Mouse (Mus musculus) CH12.LX (cell line): ENCODE measurements at regions not wholly inside any gene's neighbourhood (a gene's known extent, or its start where the extent isn't known, plus 50 kb on each side); places are given as distances from the start of the nearest gene placed in this dataset.

Experiments
- DNase-seq: peaks from one replicate; pipeline ENCODE4 v3.0.0-alpha.2; 2013; ENCODE audit errors: extremely low read depth
- H3K27ac ChIP-seq: 2 replicates; pipeline ENCODE4 v1.5.1; 2012; ENCODE audit warnings: low read depth, mild to moderate bottlenecking, control low read depth, moderate library complexity; ENCODE audit not compliant: insufficient read depth
- H3K27me3 ChIP-seq: replicated peaks from 2 replicates; pipeline ENCODE3; 2012; ENCODE audit warnings: inconsistent platforms
- H3K36me3 ChIP-seq, 2 experiments: replicated peaks in 1 of 2; 2 replicates each; pipeline versions ENCODE3 to v1.6.1; 2012; ENCODE audit warnings: inconsistent platforms in 1 of 2, low read length in 1 of 2, mild to moderate bottlenecking in 1 of 2, mixed read lengths in 1 of 2, moderate library complexity in 1 of 2; ENCODE audit not compliant: control insufficient read depth in 1 of 2, insufficient read depth in 1 of 2
- H3K4me1 ChIP-seq, 2 experiments: 2 replicates each; pipeline ENCODE4 v1.6.1; 2012; ENCODE audit warnings: inconsistent platforms in 1 of 2, moderate library complexity in 1 of 2; ENCODE audit not compliant: insufficient read depth in 2 of 2, control insufficient read depth in 1 of 2
- H3K4me2 ChIP-seq: 2 replicates; pipeline ENCODE4 v1.6.1; 2012; ENCODE audit warnings: low read depth, mild to moderate bottlenecking, control low read depth; ENCODE audit not compliant: poor library complexity, insufficient read depth, severe bottlenecking
- H3K4me3 ChIP-seq, 3 experiments: fragments of 150-350 bp in 1 of 3; sonication (generic) in 1 of 3; replicated peaks in 1 of 3; 2 replicates each; pipeline versions ENCODE3 to v1.5.1; 2011 to 2012; ENCODE audit warnings: low read depth in 2 of 3, low read length in 2 of 3, mild to moderate bottlenecking in 2 of 3, moderate library complexity in 2 of 3, control low read depth in 1 of 3, improper control_type of control experiment in 1 of 3, inconsistent platforms in 1 of 3, mixed read lengths in 1 of 3; ENCODE audit not compliant: poor library complexity in 1 of 3
- H3K79me2 ChIP-seq: replicated peaks from 2 replicates; pipeline ENCODE4 v1.6.1; 2012; ENCODE audit warnings: mild to moderate bottlenecking, moderate library complexity; ENCODE audit not compliant: control insufficient read depth, poor library complexity, insufficient read depth, severe bottlenecking; ENCODE audit errors: extremely low read depth
- H3K9ac ChIP-seq: 2 replicates; pipeline ENCODE4 v1.6.1; 2012; ENCODE audit warnings: low read depth, mild to moderate bottlenecking, control low read depth, moderate library complexity; ENCODE audit not compliant: insufficient read depth
- H3K9me3 ChIP-seq: replicated peaks from 2 replicates; pipeline ENCODE3; 2012; ENCODE audit warnings: low read length, inconsistent platforms, mixed read lengths
- BHLHE40 ChIP-seq: IDR thresholded peaks from 2 replicates; pipeline ENCODE4 v1.6.1; 2011; ENCODE audit warnings: mild to moderate bottlenecking, low read depth, low read length, improper control_type of control experiment
- CHD1 ChIP-seq: IDR thresholded peaks from 2 replicates; pipeline ENCODE4 v1.6.1; 2012; ENCODE audit warnings: low read depth, low read length, improper control_type of control experiment, inconsistent platforms
- CTCF ChIP-seq, 2 experiments: IDR thresholded peaks in 1 of 2; conservative IDR thresholded peaks in 1 of 2; 2 replicates each; pipeline ENCODE4 v1.5.1; 2011 to 2012; ENCODE audit warnings: low read depth in 2 of 2, low read length in 2 of 2, improper control_type of control experiment in 1 of 2, inconsistent platforms in 1 of 2, mild to moderate bottlenecking in 1 of 2, moderate library complexity in 1 of 2
- ELF1 ChIP-seq: IDR thresholded peaks from 2 replicates; pipeline ENCODE4 v1.6.1; 2014; ENCODE audit warnings: low read depth, mild to moderate bottlenecking, inconsistent platforms, low read length, improper control_type of control experiment
- HCFC1 ChIP-seq: IDR thresholded peaks from 2 replicates; pipeline ENCODE4 v1.6.1; 2012; ENCODE audit warnings: low read depth, mild to moderate bottlenecking, inconsistent platforms, low read length, improper control_type of control experiment
- KAT2A ChIP-seq: IDR thresholded peaks from 2 replicates; pipeline ENCODE4 v1.6.1; 2012; ENCODE audit warnings: low read length, improper control_type of control experiment, inconsistent platforms; ENCODE audit not compliant: insufficient replicate concordance
- MAFK ChIP-seq: IDR thresholded peaks from 2 replicates; pipeline ENCODE4 v1.6.1; 2011; ENCODE audit warnings: low read length, improper control_type of control experiment; ENCODE audit not compliant: insufficient replicate concordance
- MAX ChIP-seq: IDR thresholded peaks from 2 replicates; pipeline ENCODE4 v1.6.1; 2011; ENCODE audit warnings: low read length, improper control_type of control experiment
- MAZ ChIP-seq: IDR thresholded peaks from 2 replicates; pipeline ENCODE4 v1.6.1; 2012; ENCODE audit warnings: low read depth, mild to moderate bottlenecking, inconsistent platforms, low read length, improper control_type of control experiment, moderate library complexity
- MEF2A ChIP-seq: IDR thresholded peaks from 2 replicates; pipeline ENCODE4 v1.6.1; 2014; ENCODE audit warnings: low read depth, mild to moderate bottlenecking, inconsistent platforms, low read length, improper control_type of control experiment, borderline replicate concordance
- MXI1 ChIP-seq: IDR thresholded peaks from 2 replicates; pipeline ENCODE4 v1.6.1; 2011; ENCODE audit warnings: mild to moderate bottlenecking, low read depth, low read length, improper control_type of control experiment
- MYC ChIP-seq: IDR thresholded peaks from 2 replicates; pipeline ENCODE4 v1.6.1; 2011; ENCODE audit warnings: low read depth, mild to moderate bottlenecking, improper control_type of control experiment, low read length
- NELFE ChIP-seq: IDR thresholded peaks from 2 replicates; pipeline ENCODE4 v1.6.1; 2011; ENCODE audit warnings: low read depth, low read length, improper control_type of control experiment
- POLR2A ChIP-seq: IDR thresholded peaks from 2 replicates; pipeline ENCODE4 v1.6.1; 2011; ENCODE audit warnings: low read depth, mild to moderate bottlenecking, improper control_type of control experiment, low read length
- POLR2AphosphoS2 ChIP-seq: IDR thresholded peaks from 2 replicates; pipeline ENCODE4 v1.6.1; 2011; ENCODE audit warnings: low read depth, low read length, improper control_type of control experiment
- RAD21 ChIP-seq: IDR thresholded peaks from 2 replicates; pipeline ENCODE4 v1.6.1; 2011; ENCODE audit warnings: low read depth, mild to moderate bottlenecking, low read length, improper control_type of control experiment, moderate library complexity
- SIN3A ChIP-seq: IDR thresholded peaks from 2 replicates; pipeline ENCODE4 v1.6.1; 2012; ENCODE audit warnings: low read length, improper control_type of control experiment, inconsistent platforms
- TBP ChIP-seq: conservative IDR thresholded peaks from 2 replicates; pipeline ENCODE4 v1.6.1; 2011; ENCODE audit warnings: low read depth, low read length, improper control_type of control experiment
- TCF12 ChIP-seq: IDR thresholded peaks from 2 replicates; pipeline ENCODE4 v1.6.1; 2014; ENCODE audit warnings: low read depth, mild to moderate bottlenecking, inconsistent platforms, low read length, improper control_type of control experiment
- UBTF ChIP-seq: IDR thresholded peaks from 2 replicates; pipeline ENCODE4 v1.6.1; 2012; ENCODE audit warnings: low read depth, mild to moderate bottlenecking, inconsistent platforms, low read length, improper control_type of control experiment, moderate library complexity
- USF2 ChIP-seq: conservative IDR thresholded peaks from 2 replicates; pipeline ENCODE4 v1.6.1; 2011; ENCODE audit warnings: low read depth, low read length, improper control_type of control experiment
- ZMIZ1 ChIP-seq: IDR thresholded peaks from 2 replicates; pipeline ENCODE4 v1.6.1; 2012; ENCODE audit warnings: low read depth, mild to moderate bottlenecking, inconsistent platforms, low read length, improper control_type of control experiment
- ZNF384 ChIP-seq: IDR thresholded peaks from 2 replicates; pipeline ENCODE4 v1.6.1; 2012; ENCODE audit warnings: low read depth, low read length, improper control_type of control experiment, inconsistent platforms
- dilution Hi-C: fragments of 300-500 bp; cut with MboI; formaldehyde crosslinking; loops from 2 replicates; pipeline ENCODE4 v1.14.3; 2020; ENCODE audit warnings: low sequenced_read_pairs; ENCODE audit not compliant: extremely low pct_unique_long_range_greater_than_20kb, extremely low pct_ligation_motif_present
- in situ Hi-C: fragments of 300-500 bp; cut with MboI; formaldehyde crosslinking; loops from 3 replicates; pipeline ENCODE4 v1.14.3; 2019; ENCODE audit warnings: low sequenced_read_pairs, low pct_ligation_motif_present, low pct_unique_long_range_greater_than_20kb, mixed read lengths

DNA sequence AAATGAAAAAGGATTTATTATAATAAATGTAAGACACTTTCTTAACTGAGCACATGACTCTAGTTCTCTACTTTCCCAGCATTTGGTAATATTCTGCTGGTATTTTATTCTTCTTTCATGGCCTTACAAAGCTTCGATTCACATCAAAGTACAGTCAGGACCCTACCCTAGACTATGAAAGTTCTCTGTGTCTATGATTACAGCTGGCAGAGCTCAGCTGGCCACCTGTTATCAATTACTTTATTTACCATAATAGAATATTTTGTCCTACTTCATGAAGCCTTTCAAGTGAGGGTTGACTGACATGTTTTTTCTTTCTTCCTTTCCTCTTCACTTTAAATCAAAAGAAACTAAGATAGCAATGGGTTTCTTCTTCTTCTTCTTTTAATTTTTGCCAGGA lies 269.8 kb downstream of the Kctd12 start:
- Histone ChIP-seq H3K4me2 (no peak overlapping the region), H3K36me3 (no peaks in the 10 kb centered on the region), H3K79me2 (no peaks in the 10 kb centered on the region), H3K27me3 (no peaks in the 10 kb centered on the region), H3K4me3 (no peak overlapping the region), H3K9ac (no peak overlapping the region), H3K4me1 (no peaks in the 10 kb centered on the region), H3K27ac (no peak overlapping the region), H3K9me3 (no peaks in the 10 kb centered on the region)
- no peak for DNase-seq
- dilution Hi-C loops = no loop called here
- TF ChIP-seq MAZ = no peak
- TF ChIP-seq CTCF (conservative IDR thresholded peaks at IDR 0.05 in 1 of 2, IDR thresholded peaks at IDR 0.05 in 1 of 2; ENCODE audit: low read depth in 2 of 2, low read length in 2 of 2) = no peak
- TF ChIP-seq ZNF384 = no peak
- TF ChIP-seq HCFC1 = no peak
- TF ChIP-seq SIN3A = no peak
- TF ChIP-seq BHLHE40 = no peak
- TF ChIP-seq TCF12 = no peak
- no peak for TF ChIP-seq MEF2A
- TF ChIP-seq MYC = no peak
- no peak for TF ChIP-seq ELF1
- no peak for TF ChIP-seq NELFE
- TF ChIP-seq TBP = no peak
- no peak for TF ChIP-seq MXI1
- no peak for TF ChIP-seq POLR2A
- no peak for TF ChIP-seq USF2
- no peak for TF ChIP-seq CHD1
- no peak for TF ChIP-seq ZMIZ1
- no peak for TF ChIP-seq MAFK
- no peak for TF ChIP-seq UBTF
- in situ Hi-C loops = no loop called here

DNA sequence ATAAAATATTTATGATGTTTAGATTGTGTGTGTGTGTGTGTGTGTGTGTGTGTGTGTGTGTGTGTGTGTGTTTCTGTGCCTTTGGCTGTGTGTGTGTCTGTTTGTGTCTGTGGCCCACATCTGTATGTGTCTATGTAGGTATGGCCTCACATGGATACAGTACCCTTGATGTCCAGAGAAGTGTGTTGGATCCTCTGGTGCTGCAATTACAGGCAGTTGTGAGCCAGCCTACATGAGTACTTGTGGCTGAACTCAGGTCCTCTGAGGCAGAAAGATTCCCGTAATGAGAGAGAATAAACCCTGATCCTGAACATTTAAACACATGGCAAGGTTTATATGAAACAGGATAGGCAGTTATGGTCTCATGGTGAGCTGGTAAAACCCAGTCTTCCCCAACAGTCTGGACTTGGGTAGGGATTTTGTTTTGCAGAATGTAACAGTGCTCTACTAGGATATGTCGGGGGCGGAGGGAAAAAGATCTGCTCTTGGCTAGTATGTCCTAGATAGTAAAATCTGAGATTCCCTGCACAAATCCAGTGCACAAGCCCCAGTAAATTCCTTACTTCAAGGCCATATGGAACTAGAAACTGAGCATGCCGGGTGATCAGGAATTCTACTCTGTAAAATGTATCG lies 275.6 kb downstream of the Kctd12 start:
- dilution Hi-C loops = no loop called here
- TF ChIP-seq MXI1 (no peak), POLR2AphosphoS2 (no peak), BHLHE40 (no peak), KAT2A (no peak), USF2 (no peak), ZNF384 (no peak), MAX (no peak), MEF2A (no peak), RAD21 (no peak), POLR2A (no peak)
- TF ChIP-seq, all 38 proteins: peak for 0
- no peaks in the 10 kb centered on the region for H3K36me3 ChIP-seq
- no peaks in the 10 kb centered on the region for H3K4me1 ChIP-seq
- H3K27ac ChIP-seq = no peak overlapping the region
- in situ Hi-C loops = no loop called here
- no peak overlapping the region for H3K4me3 ChIP-seq
- no peak for DNase-seq
- H3K4me2 ChIP-seq = no peak overlapping the region
- no peaks in the 10 kb centered on the region for H3K79me2 ChIP-seq
- H3K27me3 ChIP-seq = no peaks in the 10 kb centered on the region
- H3K9me3 ChIP-seq = no peaks in the 10 kb centered on the region
- no peak overlapping the region for H3K9ac ChIP-seq
